Mouse (Mus musculus) gastrocnemius, postnatal 25 days (tissue): ENCODE results near the gene Prkg1. TPM values are rescaled to one million over a fixed set of nuclear protein-coding genes. Genes with fewer than 3 reads are reported as not detected.
"Not testable (repeated sequence)": the region's sequence is repeated elsewhere in the genome, so short reads cannot be mapped to it uniquely, and the experiment has no call there.

Experiments used
- DNase-seq: peaks from one replicate; pipeline ENCODE4 v3.0.0; 2022
- total RNA-seq, 2 experiments: library from RNA; stranded (reverse); gene quantifications; 1 replicate in 1 of 2; 2 replicates in 1 of 2; pipeline ENCODE4 v1.2.3; 2021

Gene Prkg1
- total RNA-seq, 2 experiments from 2014 or later = 28.2 to 36.5 TPM

DNA sequence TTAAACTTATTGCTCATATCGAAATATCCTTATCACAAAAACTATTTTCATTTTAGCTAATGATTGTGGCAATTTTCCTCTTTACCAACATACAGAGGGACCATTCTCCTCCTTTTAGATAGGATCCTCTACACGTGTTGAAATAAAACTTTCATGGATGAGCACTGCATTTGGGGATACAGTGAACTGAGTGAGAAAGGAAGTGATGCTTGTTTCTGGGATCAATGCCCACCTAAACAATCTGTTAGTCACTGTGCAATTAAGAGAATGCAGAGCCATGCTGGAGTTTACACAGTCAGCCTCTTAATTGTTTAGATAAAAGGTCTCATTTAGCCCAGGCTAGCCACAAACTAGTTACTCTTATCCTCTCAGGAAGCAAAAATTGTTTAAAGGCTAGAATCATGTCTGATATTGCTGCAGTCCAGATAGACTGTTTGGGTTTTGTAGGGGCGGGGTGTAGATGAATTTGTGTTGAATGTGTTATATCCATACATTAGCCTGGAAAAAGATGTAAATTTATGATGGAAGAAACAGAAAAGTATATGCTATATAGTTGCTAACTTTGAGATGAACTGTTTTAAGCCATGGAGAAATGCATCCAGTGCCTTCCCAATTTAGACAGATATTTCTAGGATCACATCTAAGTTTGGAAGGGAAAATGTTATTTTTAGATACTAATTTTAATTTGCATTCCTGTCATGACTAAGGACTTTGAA is 1151.5 kb downstream of the Prkg1 start:
- no peak for DNase-seq

DNA sequence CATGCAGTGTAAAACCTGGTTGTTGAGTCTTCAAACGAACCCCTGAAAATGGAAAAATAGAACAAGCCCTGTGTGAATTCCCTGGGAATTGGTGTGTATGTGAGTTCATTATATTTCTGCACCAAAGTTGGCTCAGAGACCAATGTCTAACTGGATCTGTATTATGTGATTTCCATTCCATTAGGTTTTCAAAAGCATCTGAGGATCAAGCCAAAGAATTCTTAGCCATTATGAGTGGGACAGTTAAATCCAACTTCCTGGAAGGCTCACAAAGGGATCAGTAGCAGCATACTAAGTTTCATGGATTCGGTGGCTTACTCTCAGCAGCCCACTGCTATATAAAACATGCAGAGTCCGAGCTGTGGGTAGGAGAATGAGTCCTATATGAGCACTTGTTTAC is 1178.5 kb downstream of the Prkg1 start:
- no peak for DNase-seq

DNA sequence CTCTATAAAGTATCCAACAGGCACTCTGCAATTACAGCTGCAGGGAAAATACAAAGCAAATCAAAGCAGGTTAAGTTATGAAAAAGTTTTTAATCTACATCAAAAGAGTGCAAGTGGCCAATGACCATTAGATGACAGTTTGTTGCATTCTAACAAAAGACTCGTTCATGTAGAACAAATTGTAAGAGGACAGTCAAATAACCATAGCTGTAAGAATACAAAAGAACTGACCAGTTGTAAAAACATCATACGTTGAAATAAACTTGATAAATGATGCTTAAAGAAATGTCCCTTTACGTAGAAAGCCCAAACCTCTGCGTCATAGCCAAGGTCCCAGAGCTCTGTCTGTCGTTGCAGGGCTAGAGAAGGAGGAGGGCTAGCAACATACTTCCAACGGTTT is 1200.3 kb downstream of the Prkg1 start:
- DNase-seq = no peak

DNA sequence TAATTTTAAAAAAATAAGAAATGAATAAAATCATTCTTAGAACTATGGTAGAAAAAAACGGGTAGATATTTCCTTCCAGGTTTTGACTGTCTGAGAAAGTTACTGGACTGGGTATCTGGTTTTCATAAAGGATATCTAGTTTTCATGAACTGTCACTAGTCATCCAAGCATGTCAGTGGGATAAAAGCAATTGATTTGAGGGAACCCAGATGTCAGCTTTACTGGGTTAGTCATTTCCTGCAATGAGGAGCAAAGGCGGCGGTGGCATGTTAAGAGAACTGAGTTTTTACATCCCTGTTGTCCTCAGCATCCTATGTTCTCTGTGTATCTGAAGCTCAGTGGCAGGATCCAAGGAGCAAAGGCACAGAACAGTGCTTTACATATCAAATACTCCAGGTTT is 1201.0 kb downstream of the Prkg1 start:
- DNase-seq = no peak

DNA sequence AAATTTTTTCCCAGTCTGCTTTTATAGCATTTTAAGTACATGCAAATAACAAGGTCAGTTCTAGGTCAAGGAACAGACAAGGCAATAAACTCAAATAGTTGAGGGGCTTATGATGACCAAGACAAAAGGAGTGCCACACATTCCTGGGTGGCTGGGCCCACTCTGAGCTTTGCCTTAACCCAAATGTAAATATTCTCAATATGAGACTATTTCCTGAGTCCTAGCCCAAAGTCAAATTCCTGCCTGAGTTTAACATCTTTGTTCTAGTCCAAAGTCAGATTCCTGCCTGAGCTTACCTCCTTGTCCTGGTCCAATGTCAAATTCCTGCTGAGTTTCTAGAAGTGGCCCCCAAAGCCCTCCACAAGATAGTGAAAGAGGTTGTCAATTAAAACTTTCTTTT is 1206.8 kb downstream of the Prkg1 start:
- DNase-seq = no peak

DNA sequence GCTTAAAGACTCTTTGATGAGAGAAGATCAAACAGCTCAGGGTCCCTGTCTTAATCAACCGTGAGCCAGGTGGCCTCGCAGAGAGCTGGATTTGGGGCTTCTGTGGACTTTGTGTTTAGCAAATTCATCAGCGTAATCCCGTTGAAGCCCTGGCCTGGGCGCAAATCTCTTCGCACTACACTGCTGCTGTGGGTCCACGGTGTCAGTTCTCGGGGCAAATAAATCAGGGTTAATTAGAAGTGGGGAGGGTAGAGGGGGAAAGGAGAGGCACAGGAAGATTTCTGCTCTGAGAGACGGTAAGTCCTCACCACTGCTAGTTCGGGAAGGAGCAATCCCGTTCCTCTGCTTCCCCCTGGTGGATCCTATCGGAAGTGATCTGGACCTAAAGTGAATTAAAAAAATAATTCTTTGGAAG is 1210.4 kb downstream of the Prkg1 start:
- no peak for DNase-seq

DNA sequence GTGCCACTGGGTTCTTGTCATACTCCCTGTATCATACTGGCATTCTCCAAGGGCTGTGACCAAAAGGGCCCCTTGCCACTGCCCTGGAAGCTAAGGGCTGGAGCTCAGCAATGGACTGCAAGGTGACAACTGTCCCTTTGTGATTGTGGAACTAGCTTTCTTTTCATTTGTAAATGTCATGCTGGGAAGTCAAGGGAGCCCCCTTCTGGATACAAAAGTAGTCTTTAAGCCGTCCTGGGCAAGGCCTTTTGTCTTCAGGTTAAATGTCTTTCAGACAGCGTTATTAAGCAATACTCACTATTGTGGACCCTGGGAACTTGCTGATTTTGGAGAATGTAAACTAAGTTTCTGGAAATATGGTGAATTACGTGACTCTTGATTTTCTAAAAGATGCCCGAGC is 1211.1 kb downstream of the Prkg1 start:
- no peak for DNase-seq

DNA sequence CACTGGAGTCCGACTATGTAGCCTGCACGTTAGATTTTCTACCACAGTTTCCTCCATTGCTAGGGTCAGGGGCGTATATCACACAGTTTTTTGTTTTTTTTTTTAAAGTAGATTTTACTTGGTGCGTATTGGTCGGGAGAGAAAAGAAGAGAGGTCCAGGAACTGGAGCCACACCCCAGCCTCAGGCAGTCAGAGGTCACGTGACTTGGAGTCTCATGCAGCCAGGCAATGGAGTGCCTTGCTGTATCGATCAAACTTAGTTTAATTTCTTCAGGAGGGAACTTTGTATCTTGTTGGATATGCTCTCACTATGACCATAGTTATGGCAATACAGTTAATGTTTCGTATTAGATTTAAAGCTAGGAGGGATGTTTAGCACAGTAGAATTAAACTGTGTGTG is 1212.6 kb downstream of the Prkg1 start:
- no peak for DNase-seq

DNA sequence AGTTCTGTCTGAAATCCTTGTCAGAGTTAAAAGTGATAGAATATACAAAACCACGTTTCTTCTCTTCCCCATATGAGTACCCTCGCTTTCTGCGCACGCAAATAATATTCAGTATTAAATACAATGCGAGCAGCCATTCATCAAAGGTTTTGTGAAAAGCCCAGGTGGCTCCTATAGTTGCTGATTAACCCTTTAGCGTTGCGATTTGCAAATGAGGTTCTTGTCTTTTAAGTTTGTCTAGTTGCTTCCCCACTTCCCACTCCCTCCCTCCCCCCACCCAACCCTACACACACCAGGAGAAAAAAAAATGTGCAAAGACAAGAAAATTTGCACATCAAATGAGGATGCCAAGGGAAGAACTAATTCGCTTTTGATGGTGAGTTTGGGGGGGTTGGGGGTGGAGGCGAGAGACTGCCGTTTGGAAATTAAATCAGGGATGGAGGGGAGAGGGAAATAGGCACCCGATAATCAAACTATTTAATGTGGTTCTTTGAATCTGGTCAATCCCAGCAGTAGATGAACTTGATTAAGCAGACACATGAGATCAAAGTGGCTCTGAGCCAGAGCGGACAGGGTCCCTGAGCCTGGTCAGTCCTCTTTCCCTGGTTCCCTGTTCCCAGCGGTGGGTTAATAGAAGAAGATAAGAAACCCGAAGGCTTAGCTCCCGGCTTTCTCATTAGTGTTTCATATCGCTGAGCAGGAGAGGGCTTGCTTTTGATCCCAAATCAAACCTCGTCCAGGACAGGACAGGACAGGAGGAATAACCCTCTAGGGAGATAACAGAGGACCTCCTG is 1214.8 kb downstream of the Prkg1 start:
- no peak for DNase-seq

DNA sequence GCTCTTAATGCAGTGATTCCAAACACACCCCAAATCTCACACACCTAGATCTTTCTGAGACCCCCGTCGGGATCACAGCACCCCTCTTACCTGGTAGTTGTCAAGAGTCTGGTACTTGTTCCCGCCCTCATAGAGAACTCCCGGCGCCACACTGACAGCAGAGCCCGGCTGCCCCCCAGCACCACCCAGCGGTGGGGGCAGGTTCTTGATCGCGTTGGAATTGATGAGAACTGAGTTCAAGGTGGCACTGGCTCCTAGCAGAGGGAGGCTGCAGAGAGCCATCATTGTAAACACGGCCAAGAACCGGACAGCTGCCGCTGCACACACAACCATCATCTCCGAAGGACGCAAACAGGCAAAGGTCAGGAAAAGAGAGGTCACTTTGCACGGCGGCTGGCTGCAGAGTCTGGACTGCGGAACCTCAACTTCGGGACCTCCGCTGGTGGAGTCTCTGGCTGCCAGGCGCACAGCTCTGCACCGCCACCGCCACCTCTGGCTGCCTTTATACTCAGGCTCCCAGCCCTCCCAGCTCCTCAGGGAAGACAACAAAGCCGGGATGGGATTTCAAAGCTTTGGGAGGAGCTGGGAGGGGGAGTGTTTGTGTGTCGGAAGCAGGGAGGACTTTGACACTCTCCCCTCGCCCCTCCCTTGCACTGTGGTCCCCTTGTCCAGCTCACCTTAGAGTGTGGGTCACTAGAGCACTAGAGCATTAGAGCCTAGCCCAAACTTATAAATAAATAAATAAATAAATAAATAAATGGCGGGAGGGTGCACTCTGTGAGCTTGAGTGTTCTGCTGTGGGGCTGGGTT is 1215.6 kb downstream of the Prkg1 start, which contains the start of gene Dkk1:
Dkk1 (minus strand) TSS at position 622 of the 810 bp plus-strand sequence.
- DNase-seq = no peak

DNA sequence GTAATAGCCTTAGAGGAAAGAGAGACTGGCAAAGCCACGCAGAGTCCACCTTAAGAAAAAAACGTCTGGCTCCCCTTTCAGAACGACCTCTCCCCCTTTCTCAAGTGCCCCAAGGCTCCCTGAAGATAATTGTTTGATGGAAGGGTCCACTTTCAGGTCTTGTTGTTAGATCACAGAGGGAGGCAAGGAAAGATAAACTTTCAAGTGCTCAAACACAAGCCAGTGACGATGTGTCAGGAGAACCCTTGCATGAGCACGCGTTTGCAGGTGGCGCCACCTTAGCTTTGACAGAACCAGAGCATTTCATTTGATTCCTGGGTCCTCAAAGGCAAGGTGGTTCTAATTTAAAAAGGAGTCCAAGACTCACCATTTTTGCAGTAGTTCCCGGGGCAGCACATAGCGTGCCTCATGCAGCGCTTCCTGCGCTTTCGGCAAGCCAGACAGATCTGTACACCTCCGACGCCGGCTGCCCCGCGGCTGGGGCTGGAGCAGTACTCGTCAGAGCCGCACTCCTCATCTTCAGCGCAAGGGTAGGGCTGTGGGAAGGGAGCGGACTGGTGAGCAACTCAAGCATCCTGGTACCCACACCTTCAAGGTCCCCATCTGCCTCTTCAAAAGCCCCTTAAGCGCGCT is 1216.3 kb downstream of the Prkg1 start:
- no peak for DNase-seq

DNA sequence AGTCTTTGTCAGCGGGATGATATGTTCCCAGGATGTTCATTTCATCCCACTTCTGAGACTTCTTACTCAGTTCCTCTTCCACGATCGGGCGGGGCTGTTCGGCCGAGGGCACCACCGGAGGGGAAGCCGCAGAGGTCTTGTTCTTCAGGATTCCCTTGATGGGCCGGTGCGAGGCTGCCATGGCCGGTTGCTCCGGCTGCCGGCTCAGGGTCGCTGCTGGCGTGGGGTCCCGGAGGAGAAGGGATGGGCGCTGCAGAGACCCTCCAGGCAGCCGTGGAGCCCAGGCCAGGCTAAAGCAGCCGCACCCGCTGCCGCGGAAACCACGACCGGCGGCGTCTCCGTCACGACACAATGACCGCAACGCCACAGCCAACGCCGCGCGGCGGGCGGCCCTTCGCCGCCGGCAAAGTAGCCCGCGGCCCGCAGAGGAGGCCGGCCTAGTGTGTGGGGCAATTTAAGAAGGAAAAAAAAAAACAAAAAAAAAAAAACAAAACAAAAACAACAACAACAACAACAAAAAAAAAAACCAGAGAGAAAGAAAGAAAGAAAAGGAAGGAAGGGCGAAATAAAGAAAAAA is 1225.4 kb downstream of the Prkg1 start:
- not testable (repeated sequence) for DNase-seq

DNA sequence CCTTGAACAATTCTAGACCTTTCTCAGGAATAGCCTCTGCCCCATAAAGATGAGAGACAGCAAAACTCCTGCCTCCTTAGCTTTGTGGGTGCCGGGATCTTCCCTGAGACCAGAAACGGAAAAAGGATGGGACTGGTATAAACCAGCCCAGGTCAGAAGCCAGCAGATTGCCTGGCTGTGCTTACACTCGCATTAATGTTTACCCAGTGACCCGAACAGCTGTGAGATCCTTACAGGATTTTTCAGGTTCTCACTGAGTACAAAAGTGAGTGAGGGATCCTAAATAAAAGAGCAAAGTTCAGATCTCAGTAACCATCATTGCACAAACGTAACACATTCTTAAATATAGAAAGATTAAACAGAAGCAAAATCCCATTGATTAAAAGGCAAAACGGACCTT is 1248.1 kb downstream of the Prkg1 start:
- no peak for DNase-seq

Other genes with a start within 250 kb of the Prkg1 start
- not detected for gene A1cf, start 103.7 kb upstream of the Prkg1 start, total RNA-seq